Mouse (Mus musculus) heart, postnatal 4 days (tissue): ENCODE data around the gene Fastk. TPM values are rescaled to one million over a fixed set of nuclear protein-coding genes. Genes with fewer than 3 reads are reported as not detected.

Source experiments
- DNase-seq: peaks from one replicate; pipeline ENCODE4 v3.0.0; 2021
- total RNA-seq, 2 experiments: library from RNA; stranded (reverse); gene quantifications; 2 replicates each; pipeline ENCODE4 v1.2.3; 2021

Gene Fastk
- total RNA-seq, 2 experiments from 2014 or later = 194 to 206 TPM

- no peak for DNase-seq
These were observed 55.4 kb downstream of the Fastk start for GRCm38 (mm10) chr5:24389658-24390020.

- peak; percentile 49 for DNase-seq
These were observed 56.0 kb downstream of the Fastk start for GRCm38 (mm10) chr5:24389011-24389657.

Other genes starting within 250 kb of the Fastk start
- 100 to 1,000 TPM; 108 to 118 TPM for gene Kcnh2, start 93.7 kb downstream of the Fastk start, total RNA-seq
- gene Nos3, start 80.5 kb downstream of the Fastk start, total RNA-seq = 10 to 100 TPM; 39.5 to 40.6 TPM
- under 1 TPM; 0.45 to 0.83 TPM for gene Atg9b, start 53.1 kb downstream of the Fastk start, total RNA-seq
- 10 to 100 TPM; 86.3 to 87.0 TPM for gene Abcb8, start 51.6 kb downstream of the Fastk start, total RNA-seq
- gene Asic3, start 31.9 kb downstream of the Fastk start, total RNA-seq = under 1 TPM in 1 of 2 experiments, not detected in 1; 0.19 TPM
- gene Cdk5, start 21.8 kb downstream of the Fastk start, total RNA-seq = 10 to 100 TPM; 22.4 to 26.1 TPM
- gene Slc4a2, start 21.4 kb downstream of the Fastk start, total RNA-seq = 10 to 100 TPM; 63.2 to 65.7 TPM
- gene Tmub1, start 2.6 kb upstream of the Fastk start, total RNA-seq = 1 to 10 TPM; 8.5 to 8.7 TPM
- 10 to 100 TPM; 83.4 to 97.4 TPM for gene Agap3, start 6.9 kb upstream of the Fastk start, total RNA-seq
- not detected for gene Gbx1, start 81.9 kb upstream of the Fastk start, total RNA-seq
- gene Asb10, start 95.7 kb upstream of the Fastk start, total RNA-seq = 10 to 100 TPM; 19.8 to 23.1 TPM
- gene 4931409K22Rik, start 111.5 kb upstream of the Fastk start, total RNA-seq = not detected
- gene Abcf2, start 132.2 kb upstream of the Fastk start, total RNA-seq = 10 to 100 TPM; 47.4 to 49.3 TPM
- 10 to 100 TPM; 19.9 to 21.6 TPM for gene Chpf2, start 141.5 kb upstream of the Fastk start, total RNA-seq
- 10 to 100 TPM; 89.7 to 96.9 TPM for gene Smarcd3, start 179.1 kb upstream of the Fastk start, total RNA-seq
- 10 to 100 TPM; 24.5 to 24.6 TPM for gene Nub1, start 240.2 kb upstream of the Fastk start, total RNA-seq